Mouse (Mus musculus) MEL (cell line): ENCODE results near the gene Ccdc97. TPM values are rescaled to one million over a fixed set of nuclear protein-coding genes. Genes with fewer than 3 reads are reported as not detected.
A peak's percentile ranks its signal among the peaks of the same experiment; 100 is the strongest.

Source experiments
- DNase-seq: peaks from one replicate; pipeline ENCODE4 v3.0.0; 2011; ENCODE audit warnings: low read depth, low spot score
- H3K27ac ChIP-seq: 2 replicates; pipeline ENCODE4 v1.5.1; 2012; ENCODE audit warnings: low read depth, mild to moderate bottlenecking, control low read depth, low read length, moderate library complexity; ENCODE audit not compliant: control insufficient read depth
- H3K27me3 ChIP-seq, 2 experiments: fragments of 150-350 bp in 1 of 2; sonication (generic) in 1 of 2; 2 replicates each; pipeline ENCODE4 v1.6.1; 2012; ENCODE audit warnings: low read length in 2 of 2, mild to moderate bottlenecking in 2 of 2, improper control_type of control experiment in 1 of 2, moderate library complexity in 1 of 2; ENCODE audit not compliant: insufficient read depth in 2 of 2, control insufficient read depth in 1 of 2
- H3K36me3 ChIP-seq, 2 experiments: 2 replicates each; pipeline ENCODE4 v1.6.1; 2012 to 2014; ENCODE audit warnings: low read length in 2 of 2, improper control_type of control experiment in 1 of 2, inconsistent platforms in 1 of 2, mild to moderate bottlenecking in 1 of 2; ENCODE audit not compliant: insufficient read depth in 2 of 2, control insufficient read depth in 1 of 2
- H3K4me1 ChIP-seq, 2 experiments: fragments of 150-350 bp in 1 of 2; sonication (generic) in 1 of 2; 2 replicates each; pipeline ENCODE4 v1.6.1; 2012; ENCODE audit warnings: low read length in 2 of 2, improper control_type of control experiment in 1 of 2, mild to moderate bottlenecking in 1 of 2; ENCODE audit not compliant: insufficient read depth in 2 of 2, control insufficient read depth in 1 of 2
- H3K4me3 ChIP-seq, 2 experiments: fragments of 150-350 bp in 1 of 2; sonication (generic) in 1 of 2; 2 replicates each; pipeline ENCODE4 v1.5.1; 2012; ENCODE audit warnings: low read depth in 2 of 2, low read length in 2 of 2, mild to moderate bottlenecking in 2 of 2, moderate library complexity in 2 of 2, control low read depth in 1 of 2, improper control_type of control experiment in 1 of 2; ENCODE audit not compliant: control insufficient read depth in 1 of 2, insufficient read depth in 1 of 2
- H3K79me2 ChIP-seq: 2 replicates; pipeline ENCODE4 v1.6.1; 2012; ENCODE audit warnings: mild to moderate bottlenecking, low read length, moderate library complexity; ENCODE audit not compliant: control insufficient read depth, poor library complexity, insufficient read depth
- H3K9ac ChIP-seq: 2 replicates; pipeline ENCODE4 v1.6.1; 2012; ENCODE audit warnings: low read depth, mild to moderate bottlenecking, control low read depth, low read length, moderate library complexity; ENCODE audit not compliant: control insufficient read depth, poor library complexity, severe bottlenecking
- H3K9me3 ChIP-seq: fragments of 150-350 bp; sonication (generic); replicated peaks from 2 replicates; pipeline ENCODE4 v1.6.1; 2012; ENCODE audit warnings: mild to moderate bottlenecking, low read length, improper control_type of control experiment, moderate library complexity; ENCODE audit not compliant: insufficient read depth
- BHLHE40 ChIP-seq: IDR thresholded peaks from 2 replicates; pipeline ENCODE4 v1.6.1; 2012; ENCODE audit warnings: low read depth, mild to moderate bottlenecking, inconsistent platforms, low read length, improper control_type of control experiment, borderline replicate concordance
- CHD1 ChIP-seq: IDR thresholded peaks from 2 replicates; pipeline ENCODE4 v1.6.1; 2012; ENCODE audit warnings: low read depth, mild to moderate bottlenecking, inconsistent platforms, low read length, improper control_type of control experiment
- CHD2 ChIP-seq: IDR thresholded peaks from 2 replicates; pipeline ENCODE4 v1.6.1; 2011; ENCODE audit warnings: low read length, improper control_type of control experiment
- CTCF ChIP-seq, 3 experiments: IDR thresholded peaks in 2 of 3; conservative IDR thresholded peaks in 1 of 3; 2 replicates each; pipeline ENCODE4 v1.5.1; 2011 to 2012; ENCODE audit warnings: low read length in 3 of 3, low read depth in 2 of 3, mild to moderate bottlenecking in 2 of 3, improper control_type of control experiment in 1 of 3, inconsistent platforms in 1 of 3, mixed read lengths in 1 of 3, moderate library complexity in 1 of 3; ENCODE audit not compliant: control insufficient read depth in 1 of 3, insufficient read depth in 1 of 3, poor library complexity in 1 of 3, severe bottlenecking in 1 of 3
- E2F4 ChIP-seq: IDR thresholded peaks from 2 replicates; pipeline ENCODE4 v1.6.1; 2011; ENCODE audit warnings: low read depth, low read length, improper control_type of control experiment, borderline replicate concordance
- ELF1 ChIP-seq: IDR thresholded peaks from 2 replicates; pipeline ENCODE4 v1.6.1; 2014; ENCODE audit warnings: low read depth, mild to moderate bottlenecking, inconsistent platforms, low read length, improper control_type of control experiment, moderate library complexity
- ETS1 ChIP-seq: IDR thresholded peaks from 2 replicates; pipeline ENCODE4 v1.6.1; 2012; ENCODE audit warnings: low read depth, mild to moderate bottlenecking, inconsistent platforms, low read length, improper control_type of control experiment, moderate library complexity
- GABPA ChIP-seq: IDR thresholded peaks from 2 replicates; pipeline ENCODE4 v1.6.1; 2012; ENCODE audit warnings: low read depth, mild to moderate bottlenecking, inconsistent platforms, low read length, improper control_type of control experiment, moderate library complexity
- GATA1 ChIP-seq: IDR thresholded peaks from 2 replicates; pipeline ENCODE4 v1.6.1; 2011; ENCODE audit warnings: low read depth, low read length, improper control_type of control experiment
- HCFC1 ChIP-seq: IDR thresholded peaks from 2 replicates; pipeline ENCODE4 v1.6.1; 2012; ENCODE audit warnings: low read depth, mild to moderate bottlenecking, inconsistent platforms, low read length, improper control_type of control experiment, moderate library complexity
- JUND ChIP-seq: IDR thresholded peaks from 2 replicates; pipeline ENCODE4 v1.6.1; 2011; ENCODE audit warnings: low read depth, mild to moderate bottlenecking, improper control_type of control experiment, low read length
- KAT2A ChIP-seq: conservative IDR thresholded peaks from 2 replicates; pipeline ENCODE4 v1.6.1; 2012; ENCODE audit warnings: low read depth, low read length, improper control_type of control experiment, inconsistent platforms
- MAFK ChIP-seq: IDR thresholded peaks from 2 replicates; pipeline ENCODE4 v1.6.1; 2011; ENCODE audit warnings: low read depth, mild to moderate bottlenecking, low read length, improper control_type of control experiment, borderline replicate concordance
- MAZ ChIP-seq: IDR thresholded peaks from 2 replicates; pipeline ENCODE4 v1.6.1; 2012; ENCODE audit warnings: low read depth, mild to moderate bottlenecking, inconsistent platforms, low read length, improper control_type of control experiment
- MEF2A ChIP-seq: IDR thresholded peaks from 2 replicates; pipeline ENCODE4 v1.6.1; 2014; ENCODE audit warnings: low read depth, mild to moderate bottlenecking, inconsistent platforms, low read length, improper control_type of control experiment; ENCODE audit not compliant: poor library complexity, insufficient replicate concordance, severe bottlenecking; ENCODE audit errors: extremely low read depth
- MXI1 ChIP-seq: IDR thresholded peaks from 2 replicates; pipeline ENCODE4 v1.6.1; 2011; ENCODE audit warnings: mild to moderate bottlenecking, low read depth, low read length, improper control_type of control experiment
- MYB ChIP-seq: IDR thresholded peaks from 2 replicates; pipeline ENCODE4 v1.6.1; 2011; ENCODE audit warnings: mild to moderate bottlenecking, low read depth, low read length, improper control_type of control experiment
- NRF1 ChIP-seq: IDR thresholded peaks from 2 replicates; pipeline ENCODE4 v1.6.1; 2014; ENCODE audit warnings: low read depth, mild to moderate bottlenecking, inconsistent platforms, low read length, improper control_type of control experiment, moderate library complexity; ENCODE audit not compliant: poor library complexity, insufficient read depth, severe bottlenecking
- POLR2A ChIP-seq, 2 experiments: IDR thresholded peaks; 2 replicates each; pipeline ENCODE4 v1.6.1; 2011 to 2012; ENCODE audit warnings: low read length in 2 of 2, mild to moderate bottlenecking in 2 of 2, control low read depth in 1 of 2, improper control_type of control experiment in 1 of 2, low read depth in 1 of 2, moderate library complexity in 1 of 2; ENCODE audit not compliant: control insufficient read depth in 1 of 2, insufficient read depth in 1 of 2, poor library complexity in 1 of 2
- POLR2AphosphoS5 ChIP-seq: IDR thresholded peaks from 2 replicates; pipeline ENCODE4 v1.6.1; 2012; ENCODE audit warnings: low read depth, borderline replicate concordance, mild to moderate bottlenecking, inconsistent platforms, low read length, moderate library complexity, mixed read lengths
- RCOR1 ChIP-seq: IDR thresholded peaks from 2 replicates; pipeline ENCODE4 v1.6.1; 2012; ENCODE audit warnings: low read depth, mild to moderate bottlenecking, inconsistent platforms, low read length, improper control_type of control experiment
- TBP ChIP-seq: IDR thresholded peaks from 2 replicates; pipeline ENCODE4 v1.8.0; 2011; ENCODE audit warnings: low read depth, low read length, improper control_type of control experiment
- TCF12 ChIP-seq: IDR thresholded peaks from 2 replicates; pipeline ENCODE4 v1.6.1; 2014; ENCODE audit warnings: low read depth, mild to moderate bottlenecking, inconsistent platforms, low read length, improper control_type of control experiment, moderate library complexity
- UBTF ChIP-seq: IDR thresholded peaks from 2 replicates; pipeline ENCODE4 v1.6.1; 2012; ENCODE audit warnings: low read depth, mild to moderate bottlenecking, inconsistent platforms, low read length, improper control_type of control experiment, moderate library complexity, borderline replicate concordance; ENCODE audit not compliant: insufficient read depth
- USF2 ChIP-seq, 2 experiments: IDR thresholded peaks; 2 replicates each; pipeline ENCODE4 v1.6.1; 2011 to 2012; ENCODE audit warnings: improper control_type of control experiment in 2 of 2, low read length in 2 of 2, borderline replicate concordance in 1 of 2, inconsistent platforms in 1 of 2, low read depth in 1 of 2, mild to moderate bottlenecking in 1 of 2; ENCODE audit not compliant: insufficient read depth in 1 of 2
- ZC3H11A ChIP-seq: IDR thresholded peaks from 2 replicates; pipeline ENCODE4 v1.6.1; 2012; ENCODE audit warnings: low read depth, mild to moderate bottlenecking, inconsistent platforms, low read length, improper control_type of control experiment
- ZKSCAN1 ChIP-seq: IDR thresholded peaks from 2 replicates; pipeline ENCODE4 v1.6.1; 2012; ENCODE audit warnings: low read depth, mild to moderate bottlenecking, inconsistent platforms, low read length, improper control_type of control experiment, moderate library complexity
- ZMIZ1 ChIP-seq: IDR thresholded peaks from 2 replicates; pipeline ENCODE4 v1.6.1; 2012; ENCODE audit warnings: low read depth, mild to moderate bottlenecking, inconsistent platforms, low read length, improper control_type of control experiment, moderate library complexity
- polyA plus RNA-seq, 2 experiments: library from polyadenylated mRNA; stranded (reverse) in 1 of 2; unstranded in 1 of 2; fragments of >175 nt in 1 of 2; fragments of >200 nt in 1 of 2; gene quantifications; 2 replicates each; pipeline versions ENCODE4 v1.2.1 to v1.2.4; 2012; ENCODE audit warnings: low replicate concordance in 2 of 2, low read depth in 1 of 2; ENCODE audit not compliant: insufficient read length in 2 of 2, insufficient read depth in 1 of 2, missing spikeins in 1 of 2
- total RNA-seq: library from RNA; depleted of rRNA; stranded (reverse); fragments of 300-350 nt; gene quantifications from 2 replicates; pipeline ENCODE4 v1.2.3, GENCODE M21; 2012

Gene Ccdc97
- total and polyA plus RNA-seq, 3 experiments: 8.4 to 39.7 TPM; not detected in 1

DNA sequence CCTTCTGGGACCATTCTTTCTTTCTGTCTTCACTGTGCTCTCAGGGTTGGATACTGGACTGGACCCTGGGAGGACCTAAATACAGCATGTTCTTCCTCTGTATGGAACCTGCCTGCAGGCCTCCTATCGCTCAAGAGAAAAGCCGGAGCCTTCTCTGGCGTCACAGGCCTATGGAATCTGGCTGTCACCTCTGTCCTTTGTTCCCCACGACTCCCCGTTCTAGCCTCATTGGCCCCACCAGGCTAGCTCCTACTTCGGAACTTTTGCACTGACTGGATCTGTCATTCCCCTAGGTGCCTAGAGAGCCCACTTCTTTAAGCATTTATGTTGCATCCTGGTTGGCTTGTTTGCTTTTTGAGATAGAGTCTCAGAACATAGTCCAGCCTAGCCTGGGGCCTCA is 34.2 kb downstream of the Ccdc97 start:
- H3K36me3 ChIP-seq: peaks cover 0 to 43% of the 10 kb centered on the region in 2 experiments; a peak in 2 of 4 replicates
- no peak for TF ChIP-seq GATA1
- no peak for TF ChIP-seq BHLHE40
- no peak for TF ChIP-seq RCOR1
- TF ChIP-seq CHD2: no peak
- TF ChIP-seq MAZ: no peak
- TF ChIP-seq JUND: no peak
- TF ChIP-seq ETS1: no peak
- no peak for TF ChIP-seq ZMIZ1
- TF ChIP-seq HCFC1: no peak
- TF ChIP-seq GABPA: no peak
- TF ChIP-seq TBP: no peak
- TF ChIP-seq ZC3H11A: no peak
- TF ChIP-seq MEF2A: no peak
- TF ChIP-seq ZKSCAN1: no peak
- no peak for TF ChIP-seq USF2 (IDR thresholded peaks at IDR 0.05; ENCODE audit: borderline replicate concordance in 1 of 2, insufficient read depth in 1 of 2, low read depth in 1 of 2, low read length in 2 of 2)
- TF ChIP-seq ELF1: no peak
- TF ChIP-seq NRF1: no peak
- peaks cover 13 to 46% of the 10 kb centered on the region in 2 experiments for H3K4me1 ChIP-seq
- DNase-seq: no peak
- H3K9me3 ChIP-seq: no peaks in the 10 kb centered on the region
- H3K4me3 ChIP-seq: no peak overlapping the region
- H3K27me3 ChIP-seq: no peaks in the 10 kb centered on the region
- H3K9ac ChIP-seq: 0 out of 2 replicates have a peak overlapping the region, but pooled peaks have one; percentile 5
- peaks cover 63% of the 10 kb centered on the region for H3K79me2 ChIP-seq
- peak overlapping the region; percentile 99 for H3K27ac ChIP-seq

GRCm38 (mm10) chr7:25683474-25684180 is 35.3 kb downstream of the Ccdc97 start:
- peaks cover 53% of the 10 kb centered on the region for H3K79me2 ChIP-seq
- H3K27me3 ChIP-seq: no peaks in the 10 kb centered on the region
- peaks cover 15 to 57% of the 10 kb centered on the region in 2 experiments for H3K4me1 ChIP-seq
- peak overlapping the region; percentile 81 for H3K9ac ChIP-seq
- H3K9me3 ChIP-seq: no peaks in the 10 kb centered on the region
- peak; percentile 98 for DNase-seq
- peak overlapping the region; percentile 0 to 43; a peak in 3 of 4 replicates for H3K4me3 ChIP-seq
- H3K36me3 ChIP-seq: peaks cover 0 to 51% of the 10 kb centered on the region in 2 experiments; a peak in 2 of 4 replicates
- H3K27ac ChIP-seq: peak overlapping the region; percentile 99
- TF ChIP-seq GABPA (no peak), POLR2A (IDR thresholded peaks at IDR 0.05; ENCODE audit: control insufficient read depth in 1 of 2, insufficient read depth in 1 of 2, low read depth in 1 of 2, low read length in 2 of 2, poor library complexity in 1 of 2) (peak in 1 of 2 experiments; percentile 94; a peak in 3 of 4 replicates), POLR2AphosphoS5 (no peak), NRF1 (no peak), MAFK (no peak), UBTF (0 out of 2 replicates have a peak, but pooled peaks have one; percentile 20), E2F4 (no peak), GATA1 (peak; percentile 87), MAZ (no peak), MYB (no peak), MEF2A (no peak), ZKSCAN1 (no peak), MXI1 (no peak), TBP (peak; percentile 89), CTCF (IDR thresholded peaks at IDR 0.05 in 2 of 3, conservative IDR thresholded peaks at IDR 0.05 in 1 of 3; ENCODE audit: control insufficient read depth in 1 of 3, insufficient read depth in 1 of 3, low read depth in 2 of 3, low read length in 3 of 3, poor library complexity in 1 of 3, severe bottlenecking in 1 of 3) (no peak), CHD1 (no peak), KAT2A (no peak), JUND (no peak), TCF12 (no peak), RCOR1 (no peak)
